Mouse (Mus musculus): ENCODE measurements around the gene Capn11. TPM values are rescaled to one million over a fixed set of nuclear protein-coding genes. Genes with fewer than 3 reads are reported as not detected.

Capn11 gene
- total RNA-seq, 2 experiments from 2014 or later = 0.10 to 1.5 TPM

DNA sequence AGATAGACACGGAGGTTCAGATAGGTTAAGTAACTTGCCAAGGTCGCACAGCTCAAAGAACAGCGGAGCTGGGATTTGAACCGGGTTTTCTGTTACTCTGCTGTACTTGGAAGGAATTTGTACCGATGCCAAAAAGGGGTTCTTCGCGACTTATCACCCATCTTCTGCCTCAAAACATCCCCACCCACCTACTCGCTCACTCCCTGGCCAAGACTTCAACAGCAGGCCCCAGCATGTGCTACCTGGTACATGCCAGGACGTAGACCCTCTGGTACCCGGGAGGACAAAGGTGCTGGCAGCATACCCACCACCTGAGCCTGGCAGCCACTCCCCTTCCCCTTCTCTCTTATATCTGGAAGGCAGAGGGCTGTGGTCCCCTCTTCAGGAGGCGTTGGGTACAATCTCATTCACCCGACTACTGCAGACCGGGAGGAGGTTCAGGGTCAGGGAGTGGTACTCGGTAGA, 25.6 kb upstream of the Capn11 start:
- DNase-seq (ENCODE audit: low spot score in 2 of 2) = no peak

DNA sequence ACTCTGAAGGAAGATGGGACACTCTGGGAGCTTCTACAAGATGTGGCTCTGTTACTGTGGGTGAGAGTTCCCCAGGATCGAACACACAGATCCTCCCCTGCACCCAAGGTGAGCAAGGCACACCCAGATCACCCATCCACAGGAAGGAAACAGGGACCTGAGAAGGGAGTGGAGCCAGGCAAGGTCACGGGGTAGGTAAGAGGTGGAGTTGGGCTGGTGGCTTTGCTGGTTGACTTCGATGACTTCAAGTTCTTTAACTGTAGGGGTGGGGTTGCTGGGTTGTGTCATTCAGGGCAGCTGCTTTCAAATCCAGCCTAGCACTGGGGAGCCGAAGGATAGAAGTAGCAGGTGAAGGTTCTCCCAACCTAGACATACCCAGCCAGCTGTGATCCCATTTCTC, 23.7 kb upstream of the Capn11 start:
- no peak for DNase-seq (ENCODE audit: low spot score in 2 of 2)

DNA sequence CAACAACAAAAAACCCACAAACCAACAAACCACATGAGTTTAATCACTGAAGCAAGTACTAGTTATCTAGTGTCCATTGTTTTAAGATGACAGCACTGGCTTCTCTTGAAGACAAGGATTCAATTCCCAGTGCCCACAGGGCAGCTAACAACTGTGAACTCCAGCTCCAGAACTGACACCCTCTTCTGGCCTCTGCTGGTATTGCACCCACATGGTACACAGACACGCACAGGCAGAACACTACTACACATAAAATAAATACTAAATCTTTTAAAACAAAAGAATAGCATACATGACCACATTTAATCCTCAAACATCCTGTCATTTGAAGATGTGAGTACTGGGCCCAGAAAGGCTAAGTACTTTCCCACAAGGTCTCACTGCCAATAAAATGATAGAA, 22.5 kb upstream of the Capn11 start:
- no peak for DNase-seq (ENCODE audit: low spot score in 2 of 2)

DNA sequence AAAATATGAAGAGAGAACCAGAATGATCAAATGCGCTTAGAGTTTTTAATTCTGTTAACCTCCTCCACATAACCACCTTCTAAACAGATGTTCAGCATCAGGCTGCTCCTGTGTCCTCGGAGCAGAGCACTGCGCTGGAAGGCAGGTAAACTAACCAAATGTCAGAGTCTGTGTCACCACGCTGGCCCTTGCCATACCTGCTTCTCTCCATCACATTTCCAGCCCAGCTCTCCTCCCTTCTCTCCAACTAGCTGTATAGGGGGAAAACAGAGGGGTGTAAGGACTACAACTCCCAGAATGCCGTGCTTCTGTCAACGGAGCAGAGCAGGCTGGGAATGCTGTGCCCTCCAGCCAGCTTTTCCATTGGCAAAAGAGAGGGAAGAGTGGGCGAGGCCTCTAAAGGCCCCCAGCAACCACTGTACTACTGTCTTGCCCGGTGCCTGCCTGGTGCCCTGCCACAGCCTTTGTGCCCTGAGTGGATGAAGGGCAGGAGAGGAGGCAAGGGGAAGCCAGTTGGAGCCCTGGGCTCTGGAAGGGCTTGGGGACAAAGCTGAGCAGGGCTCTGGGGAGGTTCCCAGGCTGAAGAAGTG, 21.4 kb upstream of the Capn11 start:
- DNase-seq (ENCODE audit: low spot score in 2 of 2) = peak in 1 of 2 experiments; percentile 48

- DNase-seq (ENCODE audit: low spot score in 2 of 2) = peak; percentile 64 to 72
These were observed 19.0 kb upstream of the Capn11 start for GRCm38 (mm10) chr17:45678106-45678505.

DNA sequence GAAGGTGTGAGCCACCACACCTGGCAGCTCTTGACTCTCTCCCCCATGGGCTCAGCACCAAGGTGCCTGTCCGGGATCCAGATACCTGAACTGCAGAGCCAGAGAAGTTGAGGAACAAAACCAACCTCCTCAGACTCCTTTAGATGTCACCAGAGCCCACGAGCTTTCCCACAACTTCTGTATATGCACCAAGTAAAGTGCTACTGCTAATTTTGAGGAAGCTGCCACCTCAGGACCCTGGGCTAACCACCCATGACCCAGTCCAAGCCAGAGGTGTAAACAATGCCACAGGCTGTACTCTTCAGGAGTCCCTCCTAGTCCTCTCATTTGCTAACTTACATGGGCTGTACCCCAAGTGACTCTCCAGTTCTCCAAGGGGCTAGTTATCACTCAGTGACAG, 13.5 kb upstream of the Capn11 start:
- DNase-seq (ENCODE audit: low spot score in 2 of 2) = no peak

DNA sequence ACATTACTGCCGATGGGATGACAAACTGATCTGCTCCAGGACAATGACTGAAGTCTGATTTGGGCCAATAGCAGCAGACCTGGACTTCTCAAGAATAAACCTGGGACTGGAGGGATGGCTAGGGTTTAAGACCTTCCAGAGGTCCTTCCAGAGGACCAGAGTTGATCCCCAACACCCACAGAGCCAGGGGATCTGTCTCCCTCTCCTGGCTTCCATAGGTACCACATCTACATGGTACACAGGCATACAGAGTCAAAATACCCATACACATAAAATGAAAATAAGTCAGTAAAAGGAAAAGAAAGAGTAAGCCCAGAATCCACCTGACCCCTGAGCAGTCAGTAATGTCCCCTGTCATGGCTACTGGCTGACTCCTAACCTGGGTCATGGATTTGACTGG, 12.7 kb upstream of the Capn11 start:
- no peak for DNase-seq (ENCODE audit: low spot score in 2 of 2)

GRCm38 (mm10) chr17:45667986-45668385, 8.9 kb upstream of the Capn11 start:
- DNase-seq (ENCODE audit: low spot score in 2 of 2) = no peak

GRCm38 (mm10) chr17:45667481-45667880, 8.4 kb upstream of the Capn11 start:
- no peak for DNase-seq (ENCODE audit: low spot score in 2 of 2)

GRCm38 (mm10) chr17:45666091-45666490, 7.0 kb upstream of the Capn11 start:
- DNase-seq (ENCODE audit: low spot score in 2 of 2) = no peak

DNA sequence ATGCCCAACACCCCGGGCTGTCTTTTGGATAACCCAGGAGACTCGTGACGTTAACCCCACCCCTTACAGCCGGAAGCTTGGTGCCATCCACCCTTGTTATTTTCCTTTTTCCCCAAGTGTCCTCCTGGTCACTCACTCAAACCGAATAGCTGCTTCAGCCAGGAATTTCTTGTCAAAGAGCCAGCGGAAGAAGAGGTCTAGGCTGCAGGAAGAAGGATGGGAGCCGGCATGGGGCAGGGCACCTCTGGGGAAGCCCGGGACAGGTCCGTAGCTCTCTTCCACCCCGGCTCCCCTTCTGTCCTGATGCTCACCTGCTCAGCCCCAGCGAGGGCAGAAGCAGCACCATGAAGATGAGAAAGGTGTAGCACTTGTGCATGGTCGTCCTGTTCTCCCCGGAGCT, 5.5 kb upstream of the Capn11 start:
- no peak for DNase-seq (ENCODE audit: low spot score in 2 of 2)

DNA sequence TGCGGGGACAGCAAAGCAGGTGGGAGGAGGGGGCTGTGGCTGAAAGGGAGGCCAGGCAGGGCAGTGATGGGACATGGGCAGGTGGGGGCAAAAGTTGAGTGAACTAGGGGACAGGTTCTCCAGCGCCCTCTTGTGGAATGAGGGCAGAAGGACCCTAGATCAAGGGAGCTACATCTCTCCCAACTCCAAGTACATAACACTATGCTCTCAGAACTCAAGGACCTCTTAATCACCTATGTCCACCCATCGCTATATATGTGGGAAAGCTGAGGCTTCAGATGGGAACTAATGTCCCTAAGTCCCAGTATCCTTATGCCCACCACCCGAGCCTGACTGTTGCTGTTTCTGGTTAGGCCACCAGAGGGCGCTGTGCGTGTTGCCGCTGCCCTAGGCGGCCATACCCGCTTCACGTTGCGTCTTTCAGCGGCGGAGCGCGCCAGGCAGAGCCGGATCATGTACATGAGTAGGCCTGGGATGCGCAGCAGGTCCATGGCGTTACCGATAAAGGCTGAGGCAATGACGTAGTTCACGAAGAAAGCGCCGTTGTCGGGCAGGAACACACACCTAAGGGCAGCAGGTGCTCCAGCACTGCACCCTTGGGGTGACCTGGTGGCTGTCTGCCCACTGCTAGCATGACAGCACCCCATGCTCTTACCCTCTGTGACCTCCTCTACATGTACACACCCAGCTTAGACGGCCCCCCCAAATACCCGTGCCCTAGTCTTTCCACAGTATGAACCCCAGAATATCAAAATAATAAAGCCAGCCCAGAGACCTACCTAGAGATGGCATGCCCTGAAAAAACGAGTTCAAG, 4.2 kb upstream of the Capn11 start:
- peak; percentile 68 to 76 for DNase-seq (ENCODE audit: low spot score in 2 of 2)

- no peak for DNase-seq (ENCODE audit: low spot score in 2 of 2)
These were observed 3.3 kb downstream of the Capn11 start for GRCm38 (mm10) chr17:45655820-45656219.

GRCm38 (mm10) chr17:45653233-45653632, 5.9 kb downstream of the Capn11 start:
- no peak for DNase-seq (ENCODE audit: low spot score in 2 of 2)

DNA sequence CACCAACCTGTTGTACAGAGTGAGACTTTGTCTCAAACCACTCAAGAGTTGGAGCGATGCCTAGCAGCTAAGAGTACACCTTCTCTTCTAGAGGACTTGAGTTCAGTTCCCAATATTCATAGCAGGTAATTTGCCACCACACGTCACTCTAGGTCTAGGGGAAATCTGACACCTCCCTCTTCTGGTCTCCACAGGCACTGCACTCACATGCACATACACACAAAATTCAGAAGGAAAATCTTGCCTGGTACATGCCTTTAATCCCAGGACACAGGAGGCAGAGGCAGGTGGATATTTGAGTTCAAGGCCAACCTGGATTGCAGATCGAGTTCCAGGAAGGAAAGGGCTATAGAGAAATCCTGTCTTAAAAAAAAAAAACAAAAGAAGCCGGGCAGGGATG, 14.9 kb downstream of the Capn11 start:
- DNase-seq (ENCODE audit: low spot score in 2 of 2) = no peak

GRCm38 (mm10) chr17:45642701-45643100, 16.4 kb downstream of the Capn11 start:
- DNase-seq (ENCODE audit: low spot score in 2 of 2) = peak; percentile 62 to 70

DNA sequence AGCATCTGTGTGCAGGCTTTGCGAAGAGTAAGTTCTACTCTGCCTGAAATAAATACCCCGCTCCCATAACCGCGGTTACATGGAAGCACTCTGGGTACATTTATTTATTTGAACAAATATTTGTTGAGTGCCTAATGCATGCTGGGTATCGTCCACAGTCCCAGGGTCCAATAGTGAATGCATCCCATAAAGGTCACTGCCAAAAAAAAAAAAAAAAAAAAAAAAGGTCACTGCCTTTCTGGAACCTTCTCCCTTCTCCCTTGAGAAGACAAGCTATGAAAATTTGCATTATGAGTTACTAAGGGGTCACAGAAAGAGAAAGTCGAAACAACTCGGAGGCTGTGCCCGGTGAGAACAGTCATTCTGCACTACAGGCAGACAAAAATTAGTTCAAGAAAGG, 17.1 kb downstream of the Capn11 start:
- no peak for DNase-seq (ENCODE audit: low spot score in 2 of 2)

GRCm38 (mm10) chr17:45638596-45639295, 20.4 kb downstream of the Capn11 start:
- no peak for DNase-seq (ENCODE audit: low spot score in 2 of 2)

DNA sequence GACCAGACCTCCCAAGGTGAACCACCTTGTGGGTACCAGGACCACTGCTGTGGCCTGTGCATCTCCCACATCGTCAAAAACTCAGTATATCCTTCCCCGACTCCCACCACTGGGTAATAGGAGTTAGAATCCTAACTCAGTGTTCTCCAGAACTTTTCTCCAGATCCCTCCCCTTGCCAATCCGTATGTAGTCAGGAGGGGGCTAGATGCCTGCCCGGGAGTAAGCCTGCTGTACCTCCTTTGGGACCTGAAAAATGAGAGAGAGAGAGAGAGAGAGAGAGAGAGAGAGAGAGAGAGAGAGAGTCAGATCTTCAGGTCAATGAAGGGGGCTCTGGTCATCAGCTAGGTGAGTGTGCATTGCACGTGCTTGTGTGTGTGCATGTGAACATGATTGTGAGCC, 25.1 kb downstream of the Capn11 start:
- no peak for DNase-seq (ENCODE audit: low spot score in 2 of 2)

- no peak for DNase-seq (ENCODE audit: low spot score in 2 of 2)
These were observed 27.2 kb downstream of the Capn11 start for GRCm38 (mm10) chr17:45631940-45632339.

DNA sequence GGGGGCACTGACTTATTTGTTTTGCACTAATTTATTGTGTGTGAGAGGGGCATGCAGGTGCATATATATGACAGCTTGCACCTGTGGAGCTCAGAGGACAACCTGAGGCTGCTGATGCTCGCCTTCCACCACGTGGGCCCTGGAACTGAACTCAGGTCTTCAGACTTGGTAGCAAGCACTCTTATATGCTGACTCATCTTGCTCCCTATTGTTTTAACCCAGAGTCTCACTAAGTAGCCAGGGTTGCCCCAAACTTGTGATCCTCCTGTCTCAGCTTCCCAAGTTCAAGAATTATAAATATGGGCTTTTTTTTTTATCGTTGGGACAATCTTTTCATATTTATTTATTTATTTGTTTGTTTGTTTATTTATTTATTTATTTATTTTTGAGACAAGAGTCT, 28.1 kb downstream of the Capn11 start:
- DNase-seq (ENCODE audit: low spot score in 2 of 2) = no peak
